Mouse (Mus musculus): Measurements from ENCODE around the gene Ugt1a6b. TPM values are rescaled to one million over a fixed set of nuclear protein-coding genes. Genes with fewer than 3 reads are reported as not detected.
"Not testable (repeated sequence)": the region's sequence is repeated elsewhere in the genome, so short reads cannot be mapped to it uniquely, and the experiment has no call there.

Gene Ugt1a6b
- polyA plus RNA-seq, 1 experiment: 1.8 TPM

DNA sequence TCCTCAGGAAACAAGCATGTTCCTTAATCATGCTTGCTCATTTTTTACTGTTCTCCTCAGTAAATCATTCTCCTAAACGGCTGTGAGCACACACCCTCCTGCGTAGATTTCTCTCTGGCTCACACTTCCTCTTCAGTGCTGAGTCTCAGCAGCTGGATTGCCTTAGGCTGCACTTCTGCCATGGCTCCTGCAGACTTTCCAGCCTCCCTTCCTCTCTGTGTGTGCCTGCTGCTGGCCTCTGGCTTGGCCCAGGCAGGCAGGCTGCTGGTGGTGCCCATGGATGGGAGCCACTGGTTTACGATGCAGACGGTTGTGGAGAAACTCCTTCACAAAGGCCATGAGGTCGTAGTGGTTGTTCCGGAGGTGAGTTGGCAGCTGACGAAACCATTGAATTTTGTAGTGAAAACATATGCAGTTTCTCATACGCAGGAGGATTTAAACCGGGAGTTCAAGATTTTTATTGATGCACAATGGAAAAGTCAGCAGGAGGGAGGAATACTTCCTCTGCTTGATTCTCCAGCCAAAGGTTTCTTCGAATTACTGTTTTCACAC, 8.0 kb upstream of the Ugt1a6b start, which contains the start of gene Ugt1a7c:
TSS of gene Ugt1a7c (plus strand) at position 122 of the 552 bp plus-strand sequence.
- TF ChIP-seq POLR2A (IDR thresholded peaks at IDR 0.05; ENCODE audit: borderline replicate concordance, extremely low read depth, insufficient read depth, insufficient read length, poor library complexity, severe bottlenecking): no peak
- no peak for TF ChIP-seq CTCF (IDR thresholded peaks at IDR 0.05; ENCODE audit: borderline replicate concordance, extremely low read depth, insufficient read depth, insufficient read length)
- DNase-seq (ENCODE audit: low read depth): peak; percentile 5

DNA sequence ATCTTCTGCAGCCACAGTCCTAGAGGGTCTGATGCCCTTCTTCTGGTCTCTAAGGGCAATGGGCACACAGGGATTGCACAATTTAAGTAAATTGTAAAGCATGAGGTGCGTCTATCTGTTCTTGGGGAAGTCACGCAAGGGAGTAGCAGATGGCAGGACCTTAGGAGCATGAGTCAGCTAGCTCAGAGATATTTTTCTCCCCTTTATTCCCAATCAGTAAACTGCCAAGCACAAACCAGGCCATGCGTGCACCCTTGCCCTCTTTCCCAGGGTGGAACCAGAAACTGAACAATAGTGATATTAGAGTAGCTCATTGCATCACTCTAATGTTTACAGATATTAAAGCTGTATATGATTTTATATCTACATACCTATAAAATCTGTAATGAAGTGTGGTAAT, 4.5 kb upstream of the Ugt1a6b start:
- not testable (repeated sequence) for DNase-seq (ENCODE audit: low read depth)

DNA sequence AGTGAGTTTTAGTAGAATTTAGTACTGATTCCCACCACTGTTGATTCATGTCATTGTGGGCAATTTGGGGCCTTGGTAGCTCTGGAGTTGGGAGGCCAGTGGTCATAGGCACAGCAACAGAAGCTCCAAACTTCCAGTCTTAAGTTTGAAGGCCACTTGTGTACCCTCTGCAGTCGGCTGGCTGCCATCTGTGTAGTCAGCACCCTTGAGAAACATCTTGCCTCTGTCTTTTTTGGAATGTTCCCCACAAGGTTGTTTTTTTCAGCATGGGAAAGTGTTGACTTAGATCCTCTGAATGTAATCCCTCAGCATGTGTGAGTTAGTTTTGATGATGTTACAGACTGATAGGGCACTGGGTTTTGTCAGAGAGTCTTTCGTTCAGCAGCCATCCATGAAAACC, 3.4 kb upstream of the Ugt1a6b start:
- not testable (repeated sequence) for DNase-seq (ENCODE audit: low read depth)

DNA sequence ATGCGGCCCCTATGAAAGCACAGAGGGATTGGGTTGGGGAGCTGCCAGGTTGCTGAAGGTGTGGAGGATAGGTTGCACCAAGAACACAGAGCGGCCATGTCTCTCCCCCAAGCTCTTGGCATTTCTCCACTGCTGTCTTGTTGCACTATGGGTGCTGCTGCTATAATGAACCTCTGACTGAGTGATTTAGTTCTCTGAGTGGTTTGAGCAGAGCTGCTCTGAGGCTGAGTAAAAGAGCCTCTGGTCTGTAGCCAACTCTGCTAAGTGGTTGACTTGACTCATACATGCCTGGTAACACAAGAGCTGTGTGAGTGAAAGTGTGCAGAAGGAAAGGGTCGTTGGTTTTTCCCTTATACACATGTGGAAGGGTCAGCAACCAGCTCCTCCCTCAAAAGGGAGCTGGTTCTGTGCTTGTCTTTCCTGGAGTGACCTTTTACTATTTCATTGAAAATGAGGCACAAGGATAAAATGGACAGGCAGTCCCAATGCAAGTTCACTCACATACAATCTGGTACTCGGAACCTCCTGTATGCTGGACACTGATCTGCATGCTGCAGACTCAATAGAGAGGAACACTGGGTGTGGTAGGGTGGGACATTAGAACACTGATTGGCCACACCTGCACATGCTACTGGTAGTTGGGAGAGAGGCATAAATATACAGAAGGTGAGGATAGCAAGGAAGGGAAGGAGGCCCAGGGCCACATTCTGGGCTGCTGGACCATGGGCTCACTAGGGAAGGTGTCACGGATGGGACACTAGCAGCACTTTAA, 831 bp downstream of the Ugt1a6b start:
- not testable (repeated sequence) for DNase-seq (ENCODE audit: low read depth)

DNA sequence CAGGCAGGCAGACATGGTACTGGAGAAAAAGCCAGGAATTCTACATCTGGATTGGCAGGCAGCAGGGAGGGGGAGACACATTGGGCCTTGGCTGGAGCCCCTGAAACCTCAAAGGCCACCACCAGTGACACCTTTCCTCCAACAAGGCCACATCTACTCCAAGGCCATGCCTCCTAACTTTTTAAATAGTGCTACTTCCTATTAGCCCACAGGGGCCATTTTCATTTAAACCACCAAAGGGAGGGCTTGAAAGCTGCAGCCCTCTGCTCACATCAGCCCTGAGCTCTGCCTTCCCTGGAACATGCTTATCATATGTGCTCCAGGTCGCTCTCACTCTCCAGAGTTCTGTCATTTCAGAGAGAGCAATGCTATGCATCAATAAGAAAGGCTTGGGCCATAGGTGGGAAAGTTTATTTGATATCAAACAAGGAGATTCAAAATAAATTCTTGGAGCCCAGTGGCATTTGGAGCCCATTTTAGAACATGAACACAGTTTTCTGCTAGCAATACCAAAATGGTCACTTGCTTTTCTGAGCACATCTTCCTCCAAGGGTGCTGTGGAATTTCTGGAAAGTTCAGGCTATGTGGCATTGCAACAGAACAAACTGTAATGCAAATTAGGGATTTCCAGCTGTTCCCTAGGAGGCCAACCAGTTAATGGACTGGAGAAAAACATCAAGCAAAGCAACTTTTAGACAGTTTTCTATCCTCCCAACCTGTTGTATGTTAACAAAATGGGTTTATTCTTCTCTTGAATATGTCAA, 1.8 kb downstream of the Ugt1a6b start:
- TF ChIP-seq CTCF (IDR thresholded peaks at IDR 0.05; ENCODE audit: borderline replicate concordance, extremely low read depth, insufficient read depth, insufficient read length): no peak
- no peak for TF ChIP-seq POLR2A (IDR thresholded peaks at IDR 0.05; ENCODE audit: borderline replicate concordance, extremely low read depth, insufficient read depth, insufficient read length, poor library complexity, severe bottlenecking)

DNA sequence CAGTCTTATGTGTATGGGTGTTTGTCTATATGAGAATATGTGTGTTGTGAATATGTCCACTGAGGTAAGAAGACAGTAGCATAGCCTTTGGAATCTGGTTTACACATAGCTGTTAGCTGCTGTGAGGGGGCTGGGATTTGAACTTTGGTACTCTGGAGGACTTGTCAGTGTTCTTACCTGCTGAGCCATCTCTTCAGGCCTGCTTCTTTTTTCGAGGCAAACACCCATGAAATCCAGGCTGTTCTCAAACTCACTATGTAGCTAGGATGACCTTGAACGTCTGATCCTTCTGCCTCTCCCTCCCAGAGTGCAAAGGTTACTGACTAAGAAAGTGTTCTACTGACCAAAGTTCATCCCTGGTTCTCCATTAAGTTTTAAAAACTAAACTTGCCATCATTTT, 2.6 kb downstream of the Ugt1a6b start:
- TF ChIP-seq POLR2A (IDR thresholded peaks at IDR 0.05; ENCODE audit: borderline replicate concordance, extremely low read depth, insufficient read depth, insufficient read length, poor library complexity, severe bottlenecking) (no peak), CTCF (IDR thresholded peaks at IDR 0.05; ENCODE audit: borderline replicate concordance, extremely low read depth, insufficient read depth, insufficient read length) (no peak)
- DNase-seq (ENCODE audit: low read depth): no peak

More for the DNA sequence above, 1.8 kb downstream of the Ugt1a6b start:
- DNase-seq (ENCODE audit: low read depth): no peak

DNA sequence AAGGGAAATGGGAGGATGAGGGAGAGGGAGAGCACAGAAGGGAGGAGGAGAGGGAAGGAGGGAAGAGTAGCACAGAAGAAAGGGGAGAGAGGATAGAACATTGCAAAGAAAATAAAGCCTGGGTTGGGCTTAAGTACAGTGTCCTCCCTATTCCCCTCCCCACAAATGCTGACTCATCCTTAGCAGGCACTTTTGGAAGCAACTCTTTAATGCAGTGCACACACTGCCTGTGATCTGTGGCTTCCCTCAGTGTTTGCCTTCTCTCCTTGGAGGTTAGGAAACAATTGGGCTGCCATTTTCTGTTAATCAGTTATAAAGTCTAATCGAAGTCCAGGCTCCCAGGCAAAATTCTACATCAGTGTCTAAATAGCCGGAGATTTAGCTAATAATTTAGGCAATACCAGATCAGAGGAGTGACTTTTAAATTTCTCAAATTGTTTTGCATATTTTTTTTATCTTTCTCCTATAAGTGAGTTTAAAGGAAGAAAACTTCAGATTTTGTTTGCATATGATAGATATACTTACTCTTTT, 6.0 kb downstream of the Ugt1a6b start:
- not testable (repeated sequence) for DNase-seq (ENCODE audit: low read depth)

DNA sequence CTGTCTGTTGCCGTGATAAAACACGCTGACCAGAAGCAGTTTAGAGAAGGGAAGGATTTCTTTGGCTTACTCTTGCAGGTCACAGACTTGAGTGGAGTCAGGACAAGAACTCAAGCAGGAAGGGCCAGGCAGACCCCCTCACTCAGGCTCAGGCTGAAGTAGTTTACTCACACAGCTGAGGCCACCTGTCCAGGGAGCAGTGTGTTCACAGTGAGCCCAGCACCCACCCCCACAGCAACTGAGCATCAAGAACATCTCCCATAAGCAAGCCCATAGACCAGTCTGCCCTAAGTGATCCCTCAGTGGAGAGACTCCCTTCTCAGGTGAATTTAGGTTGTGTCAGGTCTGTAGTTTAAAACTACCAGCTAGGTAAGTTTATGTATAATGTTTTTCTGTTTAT, 6.6 kb downstream of the Ugt1a6b start:
- not testable (repeated sequence) for DNase-seq (ENCODE audit: low read depth)

DNA sequence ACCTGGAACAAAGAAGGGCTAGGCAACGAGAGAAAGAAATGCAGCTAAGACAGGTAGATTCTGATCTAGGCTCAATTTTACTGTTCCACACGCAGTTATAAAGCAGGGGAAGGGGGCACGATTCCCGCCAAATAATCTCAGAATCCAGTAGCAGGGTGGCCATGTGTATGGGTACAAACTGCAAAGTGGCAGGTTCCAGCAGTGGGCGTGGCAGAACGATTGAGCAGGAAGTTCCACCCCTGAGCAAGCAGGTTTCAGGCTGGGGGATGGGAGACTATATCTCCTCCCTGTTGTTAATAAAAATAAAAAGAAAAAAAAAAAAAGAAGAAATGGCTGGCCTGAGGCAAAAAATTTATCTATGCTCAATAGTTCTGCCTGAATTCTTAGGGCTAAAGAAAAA, 9.7 kb downstream of the Ugt1a6b start:
- not testable (repeated sequence) for DNase-seq (ENCODE audit: low read depth)

DNA sequence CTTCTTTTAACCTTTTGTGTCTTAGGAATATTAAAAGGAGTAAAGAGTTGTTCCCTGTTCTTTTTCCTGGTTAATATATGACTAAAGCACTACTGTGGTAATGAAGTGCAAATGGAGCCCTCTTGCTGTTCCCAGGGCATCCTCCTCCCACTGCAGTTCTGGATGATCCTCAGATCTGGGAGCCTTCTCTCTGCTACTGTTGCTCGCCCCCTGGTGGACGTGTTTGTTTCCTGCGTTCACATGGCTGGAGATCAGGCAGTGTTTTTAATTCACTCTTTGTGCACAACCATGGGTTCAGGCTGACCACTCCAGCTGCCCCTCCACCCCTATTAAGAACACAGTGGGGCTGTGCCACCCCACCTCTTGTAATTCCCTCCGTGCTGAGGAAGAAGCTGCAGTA, 17.5 kb downstream of the Ugt1a6b start:
- not testable (repeated sequence) for DNase-seq (ENCODE audit: low read depth)

DNA sequence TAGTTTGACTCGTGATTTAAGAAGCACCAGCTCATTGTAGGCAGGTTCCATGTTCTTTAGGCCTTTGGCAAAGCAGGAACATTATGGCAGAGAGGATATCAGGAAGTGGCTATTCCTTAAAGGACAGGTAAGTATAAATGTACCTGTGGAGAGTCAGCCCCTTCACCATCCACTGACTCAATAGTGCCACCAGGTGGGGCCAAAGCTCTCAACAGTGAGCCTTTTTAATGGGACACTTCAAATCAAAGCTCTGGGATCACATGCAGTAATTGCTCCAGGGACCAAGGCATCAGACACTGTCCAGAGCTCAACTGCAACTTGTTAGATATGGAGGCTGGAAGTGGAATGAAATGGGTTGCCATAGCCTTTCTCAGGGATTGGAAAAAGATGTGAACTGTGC, 18.5 kb downstream of the Ugt1a6b start:
- DNase-seq (ENCODE audit: low read depth): not testable (repeated sequence)
- peak; percentile 0; the same call in 1 of the 2 replicates for TF ChIP-seq CTCF (IDR thresholded peaks at IDR 0.05; ENCODE audit: borderline replicate concordance, extremely low read depth, insufficient read depth, insufficient read length)

DNA sequence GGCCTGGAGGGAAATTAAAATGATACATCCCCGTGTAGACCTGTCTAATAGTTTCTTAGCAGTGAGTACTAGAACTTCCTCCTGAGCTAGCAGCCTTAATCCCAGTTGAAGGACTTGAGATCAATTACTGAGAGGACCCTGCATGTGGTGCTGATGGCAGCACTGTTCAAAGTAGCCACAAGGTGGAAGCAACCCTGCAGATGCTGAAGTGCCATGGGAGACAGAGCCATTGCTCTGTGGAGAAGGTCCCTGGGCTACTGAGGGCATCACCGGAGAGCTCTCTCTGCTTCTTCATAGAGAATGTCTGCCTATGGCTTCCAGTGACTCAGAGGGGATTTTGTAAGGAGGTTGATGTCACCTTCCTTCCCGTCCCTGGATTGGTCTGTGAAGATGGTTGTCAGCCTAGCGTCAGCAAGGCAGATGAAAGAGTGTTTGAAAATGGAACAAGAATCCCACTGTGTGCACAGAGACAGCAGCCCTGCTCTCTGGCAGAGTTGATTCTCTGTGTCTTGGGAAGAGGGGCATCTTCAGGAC, 22.8 kb downstream of the Ugt1a6b start:
- not testable (repeated sequence) for DNase-seq (ENCODE audit: low read depth)

DNA sequence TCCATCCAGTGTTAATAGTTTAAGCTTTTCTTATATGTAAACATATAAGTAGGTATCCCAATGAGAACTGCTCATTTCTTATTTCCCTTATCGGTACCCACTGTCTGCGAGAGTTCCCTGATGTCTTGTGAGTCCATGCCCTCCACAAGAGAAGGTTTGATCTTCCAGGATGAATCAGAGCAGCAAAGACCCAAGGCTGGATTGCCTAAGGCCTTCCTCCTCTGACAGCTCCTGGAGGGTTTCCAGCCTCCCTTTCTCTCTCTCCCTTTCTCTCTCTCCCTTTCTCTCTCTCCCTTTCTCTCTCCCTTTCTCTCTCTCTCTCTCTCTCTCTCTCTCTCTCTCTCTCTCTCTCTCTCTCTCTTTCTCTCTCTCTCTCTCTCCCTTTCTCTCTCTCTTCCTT, 26.0 kb downstream of the Ugt1a6b start:
- not testable (repeated sequence) for DNase-seq (ENCODE audit: low read depth)

DNA sequence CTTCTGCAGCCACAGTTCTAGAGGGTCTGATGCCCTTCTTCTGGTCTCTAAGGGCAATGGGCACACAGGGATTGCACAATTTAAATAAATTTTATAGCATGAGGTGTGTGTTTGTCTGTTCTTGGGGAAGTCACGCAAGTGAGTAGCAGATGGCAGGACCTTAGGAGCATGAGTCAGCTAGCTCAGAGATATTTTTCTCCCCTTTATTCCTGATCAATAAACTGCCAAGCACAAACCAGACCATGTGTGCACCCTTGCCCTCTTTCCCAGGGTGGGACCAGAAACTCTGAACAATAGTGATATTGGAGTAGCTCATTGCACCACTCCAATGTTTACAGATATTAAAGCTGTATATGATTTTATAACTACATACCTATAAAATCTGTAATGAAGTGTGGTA, 27.2 kb downstream of the Ugt1a6b start:
- not testable (repeated sequence) for DNase-seq (ENCODE audit: low read depth)
